Mouse (Mus musculus) midbrain, embryonic 14.5 days (tissue): ENCODE measurements around the gene Rps6ka1. TPM values are rescaled to one million over a fixed set of nuclear protein-coding genes. Genes with fewer than 3 reads are reported as not detected.

Source experiments
- ATAC-seq: fragments of 200-750 bp; cut with Nextera tagmentation; 2 replicates; pipeline ENCODE4 v1.8.0; 2017; ENCODE audit warnings: moderate number of reproducible peaks, moderate library complexity; ENCODE audit not compliant: low FRiP score, low TSS enrichment
- DNase-seq: peaks from one replicate; pipeline ENCODE4 v3.0.0-alpha.2; 2015
- H3K27ac ChIP-seq: fragments of 300-500 bp; sonication (generic); replicated peaks from 2 replicates; pipeline ENCODE4 v1.5.1; 2014; ENCODE audit warnings: mild to moderate bottlenecking, low read depth, low read length, moderate library complexity
- H3K27me3 ChIP-seq: fragments of 300-500 bp; sonication (generic); 2 replicates; pipeline ENCODE4 v1.6.1; 2014; ENCODE audit warnings: low read length, control low read depth, mixed read lengths; ENCODE audit not compliant: control insufficient read depth, insufficient read depth
- H3K36me3 ChIP-seq: fragments of 300-500 bp; sonication (generic); 2 replicates; pipeline ENCODE4 v1.6.1; 2014; ENCODE audit warnings: low read length, control low read depth; ENCODE audit not compliant: control insufficient read depth, insufficient read depth
- H3K4me1 ChIP-seq: fragments of 300-500 bp; sonication (generic); 2 replicates; pipeline ENCODE4 v1.6.1; 2014; ENCODE audit warnings: mild to moderate bottlenecking, antibody characterized with exemption, low read length, control low read depth; ENCODE audit not compliant: control insufficient read depth, insufficient read depth
- H3K4me2 ChIP-seq: fragments of 300-500 bp; sonication (generic); 2 replicates; pipeline ENCODE4 v1.6.1; 2014; ENCODE audit warnings: mild to moderate bottlenecking, low read length, moderate library complexity
- H3K4me3 ChIP-seq: fragments of 300-500 bp; sonication (generic); replicated peaks from 2 replicates; pipeline ENCODE4 v1.5.1; 2014; ENCODE audit warnings: low read depth, low read length
- H3K9ac ChIP-seq: fragments of 300-500 bp; sonication (generic); replicated peaks from 2 replicates; pipeline ENCODE4 v1.6.1; 2014; ENCODE audit warnings: mild to moderate bottlenecking, low read length, moderate library complexity
- H3K9me3 ChIP-seq: fragments of 300-500 bp; sonication (generic); 2 replicates; pipeline ENCODE4 v1.6.1; 2016; ENCODE audit warnings: low read length, control low read depth, mixed read lengths; ENCODE audit not compliant: control insufficient read depth
- WGBS: fragments of 180-500 bp; shearing (Covaris S2); extraction: QIAGEN DNeasy Blood & Tissue Kit; methylation state at CpG from one replicate; pipeline ENCODE4 v1.1.7; 2014; 5-methylcytosine and 5-hydroxymethylcytosine counted together
- polyA plus RNA-seq: library from polyadenylated mRNA; unstranded; fragments of >200 nt; fragmentation: Nextera tagmentation; extraction: Ambion mirVana; gene quantifications from 2 replicates; pipeline ENCODE4 v1.2.1, GENCODE M21; 2014

Rps6ka1 gene
- polyA plus RNA-seq, 1 experiment from 2014 or later: 22.0 TPM

DNA sequence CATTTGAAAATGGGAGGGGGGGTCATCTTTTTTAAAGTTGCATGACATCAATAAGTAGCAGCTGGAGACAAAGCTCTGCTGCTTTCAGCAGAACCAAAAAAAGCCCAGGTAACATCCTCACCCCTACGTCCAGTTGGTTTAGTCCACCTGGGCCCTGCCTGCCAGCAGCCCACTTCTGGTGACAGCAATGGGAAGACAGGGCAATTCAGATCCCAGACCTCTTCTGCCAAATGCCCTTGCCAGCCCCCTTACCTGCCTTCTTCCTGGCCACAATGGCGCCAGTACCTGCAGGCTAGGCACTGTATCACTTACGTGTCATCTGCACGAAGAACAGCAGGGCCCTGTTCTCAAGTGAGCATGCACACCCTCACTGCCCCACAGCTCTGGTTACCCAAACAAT, 2.3 kb downstream of the Rps6ka1 start:
- no peak overlapping the region for H3K9ac ChIP-seq
- H3K4me2 ChIP-seq: no peak overlapping the region
- H3K4me3 ChIP-seq: no peak overlapping the region
- no peaks in the 10 kb centered on the region for H3K36me3 ChIP-seq
- no peaks in the 10 kb centered on the region for H3K9me3 ChIP-seq
- H3K27ac ChIP-seq: no peak overlapping the region
- no peaks in the 10 kb centered on the region for H3K27me3 ChIP-seq
- 89% methylated on average over 4 of the region's 4 CpGs for WGBS
- H3K4me1 ChIP-seq: no peaks in the 10 kb centered on the region
- DNase-seq: no peak
- ATAC-seq: no peak

DNA sequence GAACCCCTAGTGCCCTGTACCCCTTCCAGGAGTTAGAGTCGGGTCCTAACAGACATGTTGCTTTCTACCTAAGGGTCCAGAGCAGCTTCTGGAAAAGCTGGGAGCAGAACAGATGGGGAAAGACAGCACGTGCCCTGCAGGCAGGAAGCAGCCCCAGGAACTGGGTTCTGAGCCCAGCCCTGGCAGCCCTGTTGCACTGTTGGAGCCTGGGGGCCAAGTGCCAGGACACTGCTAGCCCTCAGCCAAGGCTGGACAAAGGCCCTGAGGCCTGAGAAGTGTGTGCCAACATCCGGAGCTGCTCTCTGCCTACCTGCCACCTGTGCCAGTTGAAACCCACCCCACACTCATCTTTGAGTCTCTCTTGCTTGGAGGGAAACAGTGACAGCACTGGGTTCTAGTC, 2.7 kb downstream of the Rps6ka1 start:
- DNase-seq: no peak
- H3K4me2 ChIP-seq: no peak overlapping the region
- H3K36me3 ChIP-seq: no peaks in the 10 kb centered on the region
- WGBS: 87% methylated on average over 3 of the region's 3 CpGs
- ATAC-seq: no peak
- H3K4me1 ChIP-seq: no peaks in the 10 kb centered on the region
- no peak overlapping the region for H3K4me3 ChIP-seq
- no peaks in the 10 kb centered on the region for H3K27me3 ChIP-seq
- H3K27ac ChIP-seq: no peak overlapping the region
- no peak overlapping the region for H3K9ac ChIP-seq
- H3K9me3 ChIP-seq: no peaks in the 10 kb centered on the region

DNA sequence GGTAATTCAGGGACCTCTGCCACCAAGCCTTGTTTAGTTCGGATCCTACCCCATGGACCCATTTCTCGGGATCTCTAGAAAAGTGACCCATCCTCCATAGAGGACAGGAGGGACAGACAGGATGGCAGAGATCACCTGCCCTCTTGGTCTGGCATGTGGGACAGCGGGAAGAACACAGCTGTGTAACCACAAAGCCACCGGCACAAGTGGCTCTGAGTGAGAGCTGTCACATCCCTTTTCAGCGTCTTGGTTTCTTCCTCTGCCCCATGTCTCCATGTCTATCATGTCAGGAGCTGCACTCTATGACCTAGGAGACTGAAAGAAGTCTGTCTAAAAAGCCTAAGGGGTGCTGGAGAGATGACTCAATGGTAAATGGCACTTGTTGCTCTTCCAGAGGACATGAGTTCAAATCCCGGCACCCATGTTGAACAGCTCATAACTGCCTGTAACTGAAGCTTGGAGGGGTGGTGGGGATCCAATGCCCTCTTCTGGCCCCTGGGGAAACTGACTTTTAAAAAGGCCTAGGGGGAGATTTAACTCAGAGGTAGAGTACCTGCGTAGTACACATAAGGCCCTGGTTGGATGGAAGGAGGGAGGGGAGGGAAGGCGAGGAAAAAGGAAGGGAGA, 3.4 kb downstream of the Rps6ka1 start:
- no peak for DNase-seq
- whole genome bisulfite sequencing: 91% methylated on average over 8 of the region's 8 CpGs

DNA sequence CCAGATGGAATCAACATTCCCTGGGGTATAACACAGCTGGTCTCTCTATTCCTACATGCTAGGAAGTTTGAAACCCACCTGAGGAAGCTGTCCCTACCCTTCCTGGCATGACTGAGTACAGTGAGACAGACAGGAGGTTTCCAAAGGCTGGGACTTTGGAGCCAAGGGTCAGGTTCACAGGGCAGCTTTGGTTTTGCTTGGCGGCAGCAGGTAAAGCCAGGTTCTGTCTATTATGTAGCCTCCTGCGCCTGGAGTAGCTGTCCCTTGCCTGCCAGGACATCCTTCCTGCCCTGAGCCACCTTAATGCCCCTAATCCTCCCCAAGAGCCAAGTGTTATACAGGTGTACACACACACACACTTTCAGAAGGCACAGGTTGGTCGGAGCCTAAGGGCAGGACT, 5.7 kb downstream of the Rps6ka1 start:
- 86% methylated on average over 3 of the region's 3 CpGs for WGBS
- Histone ChIP-seq H3K36me3 (no peaks in the 10 kb centered on the region; the same call in 1 of the 2 replicates), H3K9ac (no peak overlapping the region), H3K27me3 (no peaks in the 10 kb centered on the region), H3K4me2 (no peak overlapping the region), H3K27ac (no peak overlapping the region), H3K9me3 (no peaks in the 10 kb centered on the region), H3K4me1 (no peaks in the 10 kb centered on the region), H3K4me3 (no peak overlapping the region)
- DNase-seq (no peak), ATAC-seq (no peak)

More for the DNA sequence above, 3.4 kb downstream of the Rps6ka1 start:
- no peaks in the 10 kb centered on the region for H3K4me1 ChIP-seq
- H3K36me3 ChIP-seq: no peaks in the 10 kb centered on the region
- no peak overlapping the region for H3K27ac ChIP-seq
- H3K9me3 ChIP-seq: no peaks in the 10 kb centered on the region
- no peaks in the 10 kb centered on the region for H3K27me3 ChIP-seq
- H3K4me2 ChIP-seq: no peak overlapping the region
- ATAC-seq: no peak
- H3K9ac ChIP-seq: no peak overlapping the region
- H3K4me3 ChIP-seq: no peak overlapping the region

DNA sequence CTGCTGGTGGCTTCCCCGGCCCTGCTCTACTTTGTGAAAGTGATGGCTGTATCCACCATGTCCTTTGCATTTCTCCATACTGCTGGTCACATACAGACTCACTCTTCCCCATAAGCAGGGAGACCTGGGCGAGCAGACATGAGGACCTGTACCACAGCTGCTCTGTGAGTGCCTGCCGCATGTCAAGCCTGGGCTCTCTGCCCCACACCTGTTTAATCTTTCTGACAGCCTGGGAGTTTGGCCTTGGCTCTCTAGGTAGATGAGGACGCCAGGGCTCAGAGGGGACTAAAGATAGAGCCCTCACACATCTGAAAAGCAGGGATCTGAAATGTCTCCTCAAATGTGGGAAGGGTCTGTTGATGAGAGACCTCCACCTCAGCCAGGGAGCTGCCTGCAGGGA, 6.2 kb downstream of the Rps6ka1 start:
- no peak overlapping the region for H3K4me2 ChIP-seq
- 85% methylated on average over 4 of the region's 4 CpGs for WGBS
- DNase-seq: no peak
- H3K27me3 ChIP-seq: no peaks in the 10 kb centered on the region
- H3K9ac ChIP-seq: no peak overlapping the region
- H3K4me1 ChIP-seq: no peaks in the 10 kb centered on the region
- no peak overlapping the region for H3K27ac ChIP-seq
- H3K9me3 ChIP-seq: no peaks in the 10 kb centered on the region
- H3K36me3 ChIP-seq: no peaks in the 10 kb centered on the region; the same call in 1 of the 2 replicates
- no peak for ATAC-seq
- H3K4me3 ChIP-seq: no peak overlapping the region

DNA sequence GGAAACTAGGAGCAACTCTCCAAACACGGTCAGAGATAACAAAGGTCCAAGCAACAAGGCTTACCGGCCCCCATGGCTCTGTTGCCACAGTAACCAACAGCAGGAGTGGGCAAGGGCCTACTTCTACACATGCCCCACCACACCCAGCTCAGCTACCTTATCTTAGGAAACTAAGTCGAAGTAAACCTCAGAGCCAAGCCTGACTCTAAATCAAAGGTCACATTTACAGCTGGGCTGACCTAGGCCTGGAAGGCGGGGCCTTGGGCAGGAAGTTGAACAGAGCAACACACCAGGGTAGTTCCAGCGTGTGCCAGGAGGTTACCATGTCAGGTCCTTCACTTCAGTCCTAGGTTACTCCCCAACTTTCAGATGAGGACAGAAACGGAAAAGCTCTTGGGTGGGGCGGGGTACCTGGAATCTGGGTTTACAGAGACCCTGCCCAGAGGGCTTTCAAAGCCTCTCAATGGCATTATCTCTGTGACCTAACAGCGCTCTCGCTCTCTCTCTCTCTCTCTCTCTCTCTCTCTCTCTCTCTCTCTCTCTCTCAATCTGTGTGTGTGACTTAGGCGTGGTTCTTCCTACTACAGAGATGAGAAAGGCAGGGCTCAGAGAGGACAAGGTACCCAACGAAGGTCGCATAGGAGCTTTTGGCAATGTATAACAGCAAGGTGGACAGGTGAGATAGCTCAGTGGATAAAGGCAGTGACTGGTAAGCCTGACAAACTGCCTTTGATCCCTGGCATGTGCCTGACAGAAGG, 8.3 kb downstream of the Rps6ka1 start:
- ATAC-seq (no peak), DNase-seq (no peak)
- Histone ChIP-seq H3K9me3 (no peaks in the 10 kb centered on the region), H3K9ac (no peak overlapping the region), H3K27ac (no peak overlapping the region), H3K36me3 (no peaks in the 10 kb centered on the region; the same call in 1 of the 2 replicates), H3K4me2 (no peak overlapping the region), H3K4me3 (no peak overlapping the region), H3K27me3 (no peaks in the 10 kb centered on the region), H3K4me1 (no peaks in the 10 kb centered on the region)
- WGBS: 78% methylated on average over 12 of the region's 12 CpGs

DNA sequence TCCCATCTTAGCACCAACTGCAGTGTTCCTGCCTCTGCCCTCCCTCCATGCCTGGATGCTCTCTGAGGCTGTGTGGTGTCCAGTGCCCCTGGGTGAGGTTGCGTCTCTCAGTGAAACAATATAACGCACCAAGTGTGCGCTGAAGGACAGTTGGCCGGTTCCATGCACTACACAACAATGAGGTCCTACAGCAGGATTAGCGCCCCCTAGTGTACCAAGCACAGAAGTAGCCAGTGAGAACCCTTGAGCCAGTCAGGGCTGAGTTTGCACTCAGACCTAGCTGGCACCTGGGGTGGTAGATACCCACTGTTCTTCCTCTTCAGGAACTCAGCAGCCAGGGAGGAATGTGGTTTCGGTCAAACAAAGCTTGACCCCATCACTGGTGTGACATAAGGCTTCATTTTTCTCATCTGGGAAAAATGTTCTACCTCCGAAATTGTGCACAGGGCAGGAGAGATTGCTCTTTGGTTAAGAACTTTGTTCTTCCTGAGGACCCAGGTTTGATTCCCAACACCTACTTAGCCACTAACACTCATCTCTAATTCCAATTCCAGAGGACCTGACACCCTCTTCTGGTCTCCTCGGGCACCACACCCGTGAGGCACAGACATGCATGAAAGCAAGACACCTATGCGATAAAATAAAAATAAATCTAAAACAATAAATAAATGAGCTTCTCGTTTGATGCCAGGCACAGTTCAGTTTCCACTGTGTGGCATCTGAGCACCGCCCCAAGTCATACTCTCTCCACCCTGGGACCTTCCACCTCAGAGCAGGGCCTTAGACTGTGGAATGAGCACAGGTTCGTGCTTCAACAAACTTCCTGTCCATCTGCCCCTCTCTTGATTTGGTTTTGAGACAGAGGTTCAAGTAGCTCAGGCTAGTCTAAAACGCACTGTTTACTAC, 9.5 kb downstream of the Rps6ka1 start:
- H3K9me3 ChIP-seq: no peaks in the 10 kb centered on the region
- ATAC-seq: no peak
- H3K27me3 ChIP-seq: no peaks in the 10 kb centered on the region
- no peak overlapping the region for H3K4me2 ChIP-seq
- WGBS: 88% methylated on average over 14 of the region's 14 CpGs
- no peaks in the 10 kb centered on the region; the same call in 1 of the 2 replicates for H3K36me3 ChIP-seq
- H3K4me1 ChIP-seq: no peaks in the 10 kb centered on the region
- no peak overlapping the region for H3K4me3 ChIP-seq
- H3K9ac ChIP-seq: no peak overlapping the region
- DNase-seq: no peak
- no peak overlapping the region for H3K27ac ChIP-seq

DNA sequence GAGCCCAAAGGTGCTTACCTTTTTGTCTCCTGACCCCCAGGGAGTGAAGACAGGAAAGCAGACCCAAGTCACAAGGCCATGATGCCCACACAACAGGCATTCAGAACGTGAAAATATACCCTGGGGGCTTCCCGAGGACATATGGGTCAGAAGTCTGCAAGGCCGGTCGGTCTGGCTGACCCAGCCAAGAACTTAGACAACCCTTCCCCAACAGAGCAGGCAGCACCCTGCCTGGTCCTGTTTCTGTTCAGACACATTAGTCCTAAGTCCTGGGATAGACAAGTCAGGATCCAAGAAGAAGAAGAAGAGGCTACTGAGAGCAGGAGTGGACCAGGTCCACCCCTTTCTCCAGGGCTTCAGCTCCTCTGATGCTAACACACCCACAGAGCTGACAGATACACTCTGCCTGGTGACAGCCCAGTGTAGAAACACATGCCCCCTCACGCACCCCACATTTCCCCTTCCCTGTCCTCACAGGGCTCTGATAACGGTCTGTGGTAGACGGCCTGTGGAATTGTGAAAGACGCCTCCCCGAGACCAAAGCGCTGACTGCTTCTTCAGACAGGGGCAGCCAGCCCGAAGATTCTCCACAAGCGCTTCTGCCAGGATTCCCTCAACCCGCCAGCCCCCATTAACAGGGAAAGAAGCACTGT, 12.6 kb downstream of the Rps6ka1 start:
- Histone ChIP-seq H3K27ac (no peak overlapping the region), H3K27me3 (no peaks in the 10 kb centered on the region), H3K9ac (no peak overlapping the region), H3K36me3 (no peaks in the 10 kb centered on the region; the same call in 1 of the 2 replicates), H3K4me3 (no peak overlapping the region), H3K4me2 (no peak overlapping the region), H3K4me1 (no peaks in the 10 kb centered on the region), H3K9me3 (no peaks in the 10 kb centered on the region)
- DNase-seq (no peak), ATAC-seq (no peak)
- WGBS: 85% methylated on average over 13 of the region's 13 CpGs
